Mouse (Mus musculus) liver, embryonic 16.5 days (tissue): ENCODE results near the gene Fubp3. TPM values are rescaled to one million over a fixed set of nuclear protein-coding genes. Genes with fewer than 3 reads are reported as not detected.

Experiments
- ATAC-seq: fragments of 200-750 bp; cut with Nextera tagmentation; 2 replicates; pipeline ENCODE4 v1.8.0; 2017; ENCODE audit warnings: low read depth, mild to moderate bottlenecking, moderate number of reproducible peaks, moderate library complexity
- H3K27ac ChIP-seq: fragments of 300-500 bp; sonication (generic); 2 replicates; pipeline ENCODE4 v1.5.1; 2014; ENCODE audit warnings: mild to moderate bottlenecking, low read length
- H3K27me3 ChIP-seq: fragments of 300-500 bp; sonication (generic); 2 replicates; pipeline ENCODE4 v1.6.1; 2014; ENCODE audit warnings: low read depth, low read length, mixed read lengths; ENCODE audit not compliant: control insufficient read depth, insufficient read depth
- H3K36me3 ChIP-seq: fragments of 300-500 bp; sonication (generic); 2 replicates; pipeline ENCODE4 v1.6.1; 2014; ENCODE audit warnings: mild to moderate bottlenecking; ENCODE audit not compliant: control insufficient read depth, insufficient read depth
- H3K4me1 ChIP-seq: fragments of 300-500 bp; sonication (generic); 2 replicates; pipeline ENCODE4 v1.6.1; 2014; ENCODE audit warnings: low read depth, low read length, mixed read lengths; ENCODE audit not compliant: control insufficient read depth
- H3K4me2 ChIP-seq: fragments of 300-500 bp; sonication (generic); 2 replicates; pipeline ENCODE4 v1.6.1; 2014; ENCODE audit warnings: low read depth, low read length, mixed read lengths
- H3K4me3 ChIP-seq: fragments of 300-500 bp; sonication (generic); 2 replicates; pipeline ENCODE4 v1.5.1; 2014; ENCODE audit warnings: low read depth, mild to moderate bottlenecking, low read length
- H3K9ac ChIP-seq: fragments of 300-500 bp; sonication (generic); 2 replicates; pipeline ENCODE4 v1.6.1; 2014; ENCODE audit warnings: low read depth, low read length
- H3K9me3 ChIP-seq: fragments of 300-500 bp; sonication (generic); replicated peaks from 2 replicates; pipeline ENCODE4 v1.6.1; 2016; ENCODE audit warnings: low read length; ENCODE audit not compliant: control insufficient read depth
- WGBS: fragments of 180-500 bp; shearing (Covaris S2); extraction: QIAGEN DNeasy Blood & Tissue Kit; methylation state at CpG from one replicate; pipeline ENCODE4 v1.1.7; 2014; ENCODE audit not compliant: insufficient replicate concordance; 5-methylcytosine and 5-hydroxymethylcytosine counted together
- microRNA-seq: library from miRNA; unstranded; fragments of <30 nt; microRNA quantifications from one replicate; pipeline ENCODE4, GENCODE M21; 2016
- polyA plus RNA-seq: library from polyadenylated mRNA; unstranded; fragments of >200 nt; fragmentation: Nextera tagmentation; extraction: Ambion mirVana; gene quantifications from 2 replicates; pipeline ENCODE4 v1.2.1, GENCODE M21; 2015

Gene Fubp3
- polyA plus RNA-seq, 1 experiment from 2014 or later = 15.1 TPM

DNA sequence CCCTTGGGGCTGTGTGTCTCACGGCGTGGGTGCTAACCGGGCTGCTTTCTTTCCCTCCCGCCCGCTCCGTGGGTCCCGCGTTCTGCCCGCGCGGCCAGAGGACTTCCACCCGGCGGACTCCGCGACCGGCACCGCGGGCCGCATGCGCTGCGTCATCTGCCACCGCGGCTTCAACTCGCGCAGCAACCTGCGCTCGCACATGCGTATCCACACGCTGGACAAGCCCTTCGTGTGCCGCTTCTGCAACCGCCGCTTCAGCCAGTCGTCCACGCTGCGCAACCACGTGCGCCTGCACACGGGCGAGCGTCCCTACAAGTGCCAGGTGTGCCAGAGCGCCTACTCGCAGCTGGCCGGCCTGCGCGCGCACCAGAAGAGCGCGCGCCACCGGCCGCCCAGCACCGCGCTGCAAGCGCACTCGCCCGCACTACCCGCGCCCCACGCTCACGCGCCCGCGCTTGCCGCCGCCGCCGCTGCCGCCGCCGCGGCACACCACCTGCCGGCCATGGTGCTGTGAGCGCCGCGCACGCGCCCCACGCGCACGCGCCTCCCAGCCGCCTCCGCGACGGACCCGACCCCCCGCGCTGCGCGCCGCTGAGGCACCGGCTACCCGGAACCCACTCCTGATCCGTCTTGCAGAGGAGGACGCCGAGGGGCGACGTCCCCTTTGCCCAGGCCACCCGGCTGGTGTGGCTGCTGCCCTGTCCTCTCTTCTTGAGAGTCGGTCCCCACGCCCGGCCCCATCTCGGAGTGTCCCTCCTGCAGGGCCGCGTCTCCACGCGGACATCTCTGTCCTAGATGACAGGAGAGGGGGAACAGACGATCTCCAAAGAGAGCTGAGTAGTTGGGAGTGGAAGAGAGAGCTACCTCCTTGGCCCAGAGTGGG is 81.8 kb downstream of the Fubp3 start:
- peak overlapping the region; percentile 66 for H3K4me2 ChIP-seq
- no peaks in the 10 kb centered on the region for H3K36me3 ChIP-seq
- H3K4me3 ChIP-seq = peak overlapping the region; percentile 48
- ATAC-seq = no peak
- H3K9me3 ChIP-seq = no peaks in the 10 kb centered on the region; the same call in 1 of the 2 replicates
- no peak overlapping the region for H3K27ac ChIP-seq
- H3K9ac ChIP-seq = no peak overlapping the region
- 1% methylated on average over 95 of the region's 109 CpGs for WGBS
- H3K4me1 ChIP-seq = no peaks in the 10 kb centered on the region; the same call in 1 of the 2 replicates
- H3K27me3 ChIP-seq = peaks cover 66% of the 10 kb centered on the region

DNA sequence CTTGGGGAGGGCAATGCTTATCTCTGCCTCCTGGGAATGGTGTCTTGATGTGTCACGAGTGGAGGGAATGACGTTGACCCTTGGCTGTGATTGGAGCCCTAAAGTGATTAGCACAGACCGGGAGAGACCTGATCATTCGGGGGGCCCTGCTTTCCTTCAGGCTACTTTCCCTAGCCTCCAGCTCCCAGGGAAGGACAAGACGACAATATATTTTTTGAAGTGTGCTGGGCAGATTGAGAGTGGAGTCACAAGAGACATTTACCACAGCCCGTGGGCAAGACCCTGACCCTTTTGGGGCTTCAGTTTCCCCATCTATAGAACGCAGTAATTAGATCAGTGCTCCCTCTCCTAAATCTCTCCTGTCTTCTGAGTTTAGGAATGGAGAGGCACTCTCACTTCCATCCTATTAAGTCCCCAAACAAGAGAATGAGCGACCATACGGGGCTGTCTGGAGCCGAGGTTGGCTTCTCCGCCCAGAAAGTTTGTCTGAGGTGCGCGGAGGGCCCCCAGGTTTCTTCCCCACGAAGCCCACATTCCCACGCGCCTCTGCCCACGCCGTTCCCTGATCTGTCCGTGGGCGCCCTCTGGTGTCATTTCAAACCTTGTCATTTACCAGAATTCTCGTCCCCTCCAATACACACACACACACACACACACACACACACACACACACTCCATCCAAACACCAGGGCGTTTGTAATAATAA is 82.6 kb downstream of the Fubp3 start:
- Histone ChIP-seq H3K9ac (no peak overlapping the region), H3K4me3 (no peak overlapping the region), H3K4me2 (no peak overlapping the region), H3K27me3 (peaks cover 63% of the 10 kb centered on the region), H3K27ac (no peak overlapping the region), H3K36me3 (no peaks in the 10 kb centered on the region), H3K9me3 (no peaks in the 10 kb centered on the region; the same call in 1 of the 2 replicates), H3K4me1 (no peaks in the 10 kb centered on the region; the same call in 1 of the 2 replicates)
- ATAC-seq = no peak
- WGBS = 5% methylated on average over 22 of the region's 22 CpGs

DNA sequence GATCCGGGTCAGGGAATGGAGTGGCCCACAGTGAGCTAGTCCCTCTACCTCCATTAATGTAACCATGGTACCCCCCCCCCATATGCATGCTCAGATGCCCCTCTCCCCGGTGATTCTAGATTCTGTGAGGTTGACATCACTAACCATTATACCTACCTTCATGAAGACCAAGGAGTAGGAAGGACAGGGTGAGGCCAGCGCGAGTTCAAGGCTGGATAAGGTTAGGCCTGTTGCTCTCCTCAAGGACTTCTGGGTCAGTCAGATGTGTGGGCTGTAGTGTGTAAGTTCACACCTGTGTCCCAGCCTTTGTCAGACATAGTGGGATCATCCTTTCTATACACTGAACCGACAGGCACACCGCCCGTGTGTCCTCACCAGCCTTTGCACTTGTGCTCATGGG is 83.9 kb downstream of the Fubp3 start:
- no peak for ATAC-seq
- no peak overlapping the region for H3K27ac ChIP-seq
- no peaks in the 10 kb centered on the region; the same call in 1 of the 2 replicates for H3K9me3 ChIP-seq
- WGBS = 69% methylated on average over 7 of the region's 7 CpGs
- no peak overlapping the region for H3K4me3 ChIP-seq
- no peaks in the 10 kb centered on the region for H3K36me3 ChIP-seq
- peaks cover 54% of the 10 kb centered on the region for H3K27me3 ChIP-seq
- H3K9ac ChIP-seq = no peak overlapping the region
- H3K4me1 ChIP-seq = no peaks in the 10 kb centered on the region; the same call in 1 of the 2 replicates
- H3K4me2 ChIP-seq = no peak overlapping the region

DNA sequence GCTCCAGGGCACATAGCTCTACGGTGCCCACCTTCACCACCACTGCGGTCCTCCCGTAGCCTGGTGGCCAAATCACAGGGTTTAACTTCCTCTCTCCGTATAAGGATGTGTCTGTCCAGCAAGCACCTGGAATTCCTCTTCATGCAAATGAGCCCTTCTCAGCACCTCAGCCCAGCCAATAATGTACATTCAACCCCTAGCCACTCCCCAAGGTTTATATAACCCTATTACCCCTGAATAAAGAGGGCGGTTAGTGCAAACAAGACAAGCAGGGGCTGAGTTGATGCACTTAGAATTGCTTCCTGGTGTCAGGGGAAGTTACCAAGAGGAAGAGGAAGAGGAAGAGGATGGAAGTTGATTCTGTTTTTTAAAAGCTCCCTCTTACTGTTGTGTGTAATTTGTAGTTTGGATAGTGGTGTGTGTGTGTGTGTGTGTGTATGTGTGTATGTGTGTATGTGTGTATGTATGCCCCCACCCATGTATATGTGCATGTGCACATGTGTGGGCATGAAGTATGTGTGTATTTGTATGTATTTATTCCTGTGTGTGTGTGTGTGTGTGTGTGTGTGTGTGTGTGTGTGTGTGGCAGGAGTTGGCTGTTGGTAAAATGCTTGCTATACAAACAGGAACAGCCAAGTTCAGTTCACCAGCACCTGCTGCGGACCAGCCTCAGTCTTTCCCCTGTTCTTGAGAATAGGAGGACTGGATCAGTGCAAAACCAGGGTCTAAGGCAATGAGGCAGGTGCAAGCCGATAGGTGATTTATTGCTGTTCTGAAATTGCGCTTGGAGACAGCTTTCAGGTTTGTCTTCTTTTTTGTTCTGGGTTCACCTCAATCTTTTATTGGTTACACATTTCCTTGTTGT is 90.7 kb downstream of the Fubp3 start:
- no peak overlapping the region for H3K27ac ChIP-seq
- no peaks in the 10 kb centered on the region for H3K36me3 ChIP-seq
- H3K27me3 ChIP-seq = no peaks in the 10 kb centered on the region; the same call in 1 of the 2 replicates
- ATAC-seq = no peak
- H3K9ac ChIP-seq = no peak overlapping the region
- H3K4me2 ChIP-seq = no peak overlapping the region
- no peaks in the 10 kb centered on the region for H3K4me1 ChIP-seq
- WGBS = 51% methylated on average over 8 of the region's 8 CpGs
- no peaks in the 10 kb centered on the region; the same call in 1 of the 2 replicates for H3K9me3 ChIP-seq
- no peak overlapping the region for H3K4me3 ChIP-seq

DNA sequence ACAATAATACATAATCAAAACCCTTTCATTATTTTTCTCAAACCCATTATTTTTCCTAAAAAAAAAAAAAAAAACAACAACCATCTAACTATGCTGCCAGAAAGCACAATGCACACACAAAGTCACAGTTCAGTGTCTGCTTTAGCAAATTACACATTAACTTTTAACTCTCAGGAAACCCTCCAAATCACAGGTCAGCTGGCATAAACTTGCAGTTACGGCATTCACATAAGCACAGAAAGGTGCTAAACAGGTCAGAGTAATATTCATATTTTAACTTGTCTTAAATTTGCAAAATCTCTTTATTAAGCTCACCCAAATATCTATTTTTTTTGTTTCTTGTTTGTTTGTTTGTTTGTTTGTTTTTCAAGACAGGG is 91.3 kb downstream of the Fubp3 start:
- Histone ChIP-seq H3K4me1 (no peaks in the 10 kb centered on the region), H3K27me3 (no peaks in the 10 kb centered on the region; the same call in 1 of the 2 replicates), H3K36me3 (no peaks in the 10 kb centered on the region), H3K27ac (no peak overlapping the region), H3K9me3 (no peaks in the 10 kb centered on the region), H3K4me2 (no peak overlapping the region), H3K9ac (no peak overlapping the region), H3K4me3 (no peak overlapping the region)
- no peak for ATAC-seq
- 65% methylated on average over 1 of the region's 1 CpGs for WGBS

Small RNAs within 50 kb of the gene (microRNA-seq; reads per million reads assigned to microRNA genes)
- gene Mir6998 = 0.98 reads per million

Other genes with a start within 250 kb of the Fubp3 start
- 399 and 480 TPM in 2 replicates for gene Ass1, start 102.4 kb upstream of the Fubp3 start, polyA plus RNA-seq
- gene Prdm12, start 67.4 kb downstream of the Fubp3 start, polyA plus RNA-seq = not detected in 2 replicates
- gene Exosc2, start 98.1 kb downstream of the Fubp3 start, polyA plus RNA-seq = 24.9 and 25.6 TPM in 2 replicates
- 5.8 and 6.7 TPM in 2 replicates for gene Abl1, start 115.7 kb downstream of the Fubp3 start, polyA plus RNA-seq
- gene Qrfp, start 237.9 kb downstream of the Fubp3 start, polyA plus RNA-seq = 0.05 and 0.07 TPM in 2 replicates